Mouse (Mus musculus): ENCODE measurements around the gene Btbd35f15. TPM values are rescaled to one million over a fixed set of nuclear protein-coding genes. Genes with fewer than 3 reads are reported as not detected.
"Not testable (repeated sequence)": the region's sequence is repeated elsewhere in the genome, so short reads cannot be mapped to it uniquely, and the experiment has no call there.

The Btbd35f15 gene
- not detected for total RNA-seq (2021)
- long read RNA-seq = 0 reads

DNA sequence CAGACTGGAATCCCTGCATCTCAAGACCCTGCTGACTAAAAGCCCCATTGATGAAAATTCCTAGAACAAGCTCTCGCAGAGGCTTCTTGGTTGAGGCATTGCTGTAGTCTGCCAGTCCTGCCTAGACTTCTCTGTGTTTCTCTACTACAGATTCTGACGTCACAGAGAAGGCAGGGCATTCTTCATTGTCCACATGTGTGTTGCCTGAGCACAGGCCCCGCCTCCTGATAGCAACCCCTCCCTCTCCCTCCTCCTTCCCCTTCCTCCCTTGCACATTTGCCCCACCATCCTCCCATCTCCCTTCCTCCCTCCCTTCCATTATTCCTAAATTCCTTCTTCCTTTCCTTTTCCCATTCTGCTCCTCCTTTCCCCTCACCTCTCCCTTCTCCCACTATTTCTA lies at the start of gene Btbd35f15:
Gene Btbd35f15, minus strand, starts transcription at position 101 of the 400 bp plus-strand sequence.
- not testable (repeated sequence) for DNase-seq (ENCODE audit: low spot score in 2 of 2)

Other genes starting within 250 kb of the Btbd35f15 start
- not detected for gene Btbd35f13, start 79.9 kb upstream of the Btbd35f15 start, total RNA-seq (2021)
- not detected for gene Btbd35f14, start 125.0 kb upstream of the Btbd35f15 start, total RNA-seq (2021)

All from layer of hippocampus, postnatal 10 days (tissue).